Comparison of ENCODE assay signal across 1 mouse cellular context in the genomic region with DNA sequence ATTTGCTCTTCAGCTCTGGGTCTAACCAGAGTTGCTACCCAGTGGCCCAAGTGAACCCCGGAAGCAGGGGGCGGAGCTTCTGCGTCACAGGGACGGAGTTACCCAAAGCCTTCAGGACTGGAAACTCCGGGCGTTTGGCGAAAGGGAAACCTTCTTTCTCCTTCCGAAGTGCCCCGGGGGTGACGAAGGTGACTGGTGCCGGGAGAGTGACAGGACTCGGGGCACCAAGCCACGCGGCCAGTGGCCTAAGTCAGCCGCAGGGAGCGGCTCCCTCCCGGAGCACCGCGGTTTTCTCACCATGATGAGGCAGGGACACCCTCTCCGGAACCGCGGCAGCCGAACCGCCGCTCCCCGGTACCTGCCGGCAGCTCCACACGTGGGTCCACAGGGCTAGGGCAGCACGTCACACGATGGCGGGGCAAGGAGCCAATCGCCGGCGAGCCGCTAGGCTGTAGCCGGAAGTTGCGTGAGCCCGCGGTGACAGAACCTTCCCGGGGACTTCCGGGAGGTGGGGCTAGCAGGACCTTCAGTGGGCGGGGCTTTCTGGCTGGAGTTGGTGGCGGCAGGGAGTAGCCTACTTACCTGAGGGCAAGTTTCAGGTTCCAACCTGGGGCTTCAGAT.
TF ChIP-seq lines count a peak whose summit lies in the region.

A gene (minus strand): TSS at position 438 of the 621 bp plus-strand sequence.

TF ChIP-seq in CH12.LX, 34 proteins besides CTCF, POLR2A, EP300 and RAD21 (continued from another document):
- no peak for TF ChIP-seq UBTF (IDR thresholded peaks at IDR 0.05; ENCODE audit: low read depth, low read length)
- peak; percentile 86 for TF ChIP-seq SIN3A (IDR thresholded peaks at IDR 0.05; ENCODE audit: low read length)
- peak; percentile 34; the same call in 1 of the 2 replicates for TF ChIP-seq MEF2A (IDR thresholded peaks at IDR 0.05; ENCODE audit: borderline replicate concordance, low read depth, low read length)
- no peak for TF ChIP-seq JUN (IDR thresholded peaks at IDR 0.05; ENCODE audit: insufficient read depth, low read depth, low read length)
- TF ChIP-seq MAX (IDR thresholded peaks at IDR 0.05; ENCODE audit: low read length): peak; percentile 91
- TF ChIP-seq ZNF384 (IDR thresholded peaks at IDR 0.05; ENCODE audit: low read depth, low read length): no peak
- no peak for TF ChIP-seq ZC3H11A (IDR thresholded peaks at IDR 0.05; ENCODE audit: low read depth, low read length)
- no peak for TF ChIP-seq ETS1 (conservative IDR thresholded peaks at IDR 0.05; ENCODE audit: low read depth, low read length)
- TF ChIP-seq ELF1 (IDR thresholded peaks at IDR 0.05; ENCODE audit: low read depth, low read length): peak; percentile 96
- TF ChIP-seq PAX5 (IDR thresholded peaks at IDR 0.05; ENCODE audit: low read length): no peak
- no peak for TF ChIP-seq NRF1 (IDR thresholded peaks at IDR 0.05; ENCODE audit: low read depth, low read length)
- TF ChIP-seq KAT2A (IDR thresholded peaks at IDR 0.05; ENCODE audit: insufficient replicate concordance, low read length): 0 out of 2 replicates have a peak, but pooled peaks have one; percentile 45
- no peak for TF ChIP-seq CHD1 (IDR thresholded peaks at IDR 0.05; ENCODE audit: low read depth, low read length)
- TF ChIP-seq JUND (conservative IDR thresholded peaks at IDR 0.05; ENCODE audit: low read depth, low read length): no peak
- no peak for TF ChIP-seq USF2 (conservative IDR thresholded peaks at IDR 0.05; ENCODE audit: low read depth, low read length)
- TF ChIP-seq GABPA (IDR thresholded peaks at IDR 0.05; ENCODE audit: insufficient replicate concordance, low read depth, low read length): no peak
- peak; percentile 64 for TF ChIP-seq NELFE (IDR thresholded peaks at IDR 0.05; ENCODE audit: low read depth, low read length)
- no peak for TF ChIP-seq MAZ (IDR thresholded peaks at IDR 0.05; ENCODE audit: low read depth, low read length)
- TF ChIP-seq RCOR1 (conservative IDR thresholded peaks at IDR 0.05; ENCODE audit: low read depth, low read length): no peak
